ENCODE assay signal across 8 mouse cellular contexts in the genomic region with DNA sequence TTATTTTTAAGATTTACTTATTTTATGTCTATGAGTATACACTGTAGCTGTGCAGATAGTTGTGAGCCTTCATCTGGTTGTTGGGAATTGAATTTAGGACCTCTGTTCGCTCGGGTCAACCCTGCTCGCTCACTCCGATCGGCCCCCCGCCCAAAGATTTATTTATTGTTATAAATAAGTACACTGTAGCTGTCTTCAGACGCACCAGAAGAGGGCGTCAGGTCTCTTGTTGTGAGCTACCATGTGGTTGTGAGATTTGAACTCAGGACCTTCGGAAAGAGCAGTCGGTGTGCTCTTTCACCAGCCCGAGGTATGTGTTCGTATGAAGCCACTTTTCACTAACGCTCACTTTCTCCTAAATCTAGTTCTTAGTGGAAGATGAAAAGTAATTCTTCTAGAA. TPM values are rescaled to one million over a fixed set of nuclear protein-coding genes. Genes with fewer than 3 reads are reported as not detected.
DNase-seq lines count a peak whose midpoint lies in the region; ATAC-seq and TF ChIP-seq lines count a peak whose summit lies in the region.

No protein-coding gene starts in this region.

- TF ChIP-seq CTCF in ES-Bruce4 (IDR thresholded peaks at IDR 0.05; ENCODE audit: low read depth, low read length): no peak
- TF ChIP-seq CTCF in intestine, postnatal 0 days (IDR thresholded peaks at IDR 0.05; ENCODE audit: low read depth): peak; percentile 44; the same call in 1 of the 2 replicates

- intact Hi-C loops in gastrocnemius, postnatal 14 days (cut with DNase I; ENCODE audit: low total_unique reads): no loop called here

- H3K4me2 ChIP-seq in embryonic facial prominence, embryonic 13.5 days: peak overlapping the region; percentile 76
- H3K4me2 ChIP-seq in intestine, postnatal 0 days (replicated peaks; ENCODE audit: low read depth): peak overlapping the region; percentile 70

- no peaks in the 10 kb centered on the region for H3K9me3 ChIP-seq in ES-Bruce4 (replicated peaks; ENCODE audit: control insufficient read depth, insufficient read depth, low read length, poor library complexity, severe bottlenecking)
- no peaks in the 10 kb centered on the region for H3K9me3 ChIP-seq in embryonic facial prominence, embryonic 13.5 days
- no peaks in the 10 kb centered on the region for H3K9me3 ChIP-seq in intestine, postnatal 0 days (ENCODE audit: control insufficient read depth)

- no peak for TF ChIP-seq POLR2A in ES-Bruce4 (IDR thresholded peaks at IDR 0.05; ENCODE audit: insufficient read depth, low read length)

- DNase-seq in gastrocnemius, postnatal 10 days: peak; percentile 12
- no peak for DNase-seq in gastrocnemius, postnatal 14 days
- DNase-seq in urinary bladder, postnatal 14 days (ENCODE audit: low spot score): no peak
- no peak for DNase-seq in frontal cortex, adult 2 months (ENCODE audit: extremely low spot score in 1 of 2, low spot score in 1 of 2)

- peaks cover 51% of the 10 kb centered on the region for H3K79me2 ChIP-seq in macrophage (ENCODE audit: inconsistent target)

- H3K27me3 ChIP-seq in ES-Bruce4 (ENCODE audit: control insufficient read depth, insufficient read depth, low read length, poor library complexity, severe bottlenecking): no peaks in the 10 kb centered on the region
- no peaks in the 10 kb centered on the region for H3K27me3 ChIP-seq in embryonic facial prominence, embryonic 13.5 days
- no peaks in the 10 kb centered on the region for H3K27me3 ChIP-seq in intestine, postnatal 0 days (replicated peaks; ENCODE audit: control insufficient read depth, insufficient read depth, low read length)

- TF ChIP-seq EP300 in ES-Bruce4 (IDR thresholded peaks at IDR 0.05; ENCODE audit: insufficient read depth, low read depth, low read length): no peak

- H3K27ac ChIP-seq in ES-Bruce4 (ENCODE audit: insufficient read depth, low read length) (no peak overlapping the region), macrophage (peak overlapping the region; percentile 46)
- no peak overlapping the region for H3K27ac ChIP-seq in embryonic facial prominence, embryonic 13.5 days
- H3K27ac ChIP-seq in intestine, postnatal 0 days (ENCODE audit: low read depth, low read length): no peak overlapping the region; the same call in 1 of the 2 replicates

- no peak for ATAC-seq in embryonic facial prominence, embryonic 13.5 days (ENCODE audit: insufficient number of reproducible peaks, insufficient read depth, low FRiP score, low TSS enrichment, low read depth)
- ATAC-seq in intestine, postnatal 0 days: no peak

- no peaks in the 10 kb centered on the region for H3K4me1 ChIP-seq in ES-Bruce4 (ENCODE audit: control insufficient read depth, insufficient read depth, low read length)
- H3K4me1 ChIP-seq in embryonic facial prominence, embryonic 13.5 days: peaks cover 22% of the 10 kb centered on the region
- no peaks in the 10 kb centered on the region for H3K4me1 ChIP-seq in intestine, postnatal 0 days (replicated peaks; ENCODE audit: control insufficient read depth, insufficient read depth, low read length)

- 45% methylated on average over 13 of the region's 13 CpGs for WGBS in embryonic facial prominence, embryonic 13.5 days
- 39% methylated on average over 13 of the region's 13 CpGs for WGBS in intestine, postnatal 0 days
- 29% methylated on average over 13 of the region's 13 CpGs for WGBS in macrophage (ENCODE audit: missing documents)

- H3K9ac ChIP-seq in ES-Bruce4 (ENCODE audit: low read depth, poor library complexity, severe bottlenecking): peak overlapping the region; percentile 87
- H3K9ac ChIP-seq in embryonic facial prominence, embryonic 13.5 days: peak overlapping the region; percentile 97
- H3K9ac ChIP-seq in intestine, postnatal 0 days (ENCODE audit: low read depth, low read length): peak overlapping the region; percentile 89; the same call in 1 of the 2 replicates

- H3K4me3 ChIP-seq in ES-Bruce4 (ENCODE audit: low read depth, low read length) (peak overlapping the region; percentile 60), macrophage (ENCODE audit: inconsistent target) (peak overlapping the region; percentile 72)
- H3K4me3 ChIP-seq in embryonic facial prominence, embryonic 13.5 days: peak overlapping the region; percentile 98
- H3K4me3 ChIP-seq in intestine, postnatal 0 days (ENCODE audit: low read depth, low read length): peak overlapping the region; percentile 91

- H3K36me3 ChIP-seq in ES-Bruce4 (ENCODE audit: control insufficient read depth, insufficient read depth, low read length, poor library complexity, severe bottlenecking) (peaks cover 15% of the 10 kb centered on the region), macrophage (ENCODE audit: inconsistent target) (peaks cover 30% of the 10 kb centered on the region)
- peaks cover 34% of the 10 kb centered on the region for H3K36me3 ChIP-seq in embryonic facial prominence, embryonic 13.5 days
- H3K36me3 ChIP-seq in intestine, postnatal 0 days (ENCODE audit: control insufficient read depth, insufficient read depth): peaks cover 10% of the 10 kb centered on the region

RNA-seq across cellular contexts. Expression of a gene that starts 0.8 kb away (rescaled TPM):
- total RNA-seq in gastrocnemius, postnatal 10 days (2021): 10 to 100 TPM; 23.4 to 28.1 TPM
- 10 to 100 TPM; 20.9 to 21.2 TPM for total RNA-seq in gastrocnemius, postnatal 14 days (2021)
- 52.3 and 58.4 TPM in 2 replicates for polyA plus RNA-seq in ES-Bruce4 (2011; ENCODE audit: insufficient read depth, insufficient read length, low read depth, missing spikeins)
- polyA plus RNA-seq in embryonic facial prominence, embryonic 13.5 days (2015; fragmentation: Nextera tagmentation; extraction: Ambion mirVana): 29.4 and 30.0 TPM in 2 replicates
- polyA plus RNA-seq in intestine, postnatal 0 days (2015; fragmentation: Nextera tagmentation; extraction: Ambion mirVana): 8.7 and 9.5 TPM in 2 replicates
- 100 to 1,000 TPM in 2 of 26 experiments, 10 to 100 TPM in 24; 10.9 to 103 (median 65.8) TPM for total RNA-seq in macrophage (2018; cell fraction: chromatin; rRNA removed)
- total RNA-seq in macrophage (2018; cell fraction: cytosol; rRNA removed): 10 to 100 TPM; 28.5 to 85.5 (median 49.6) TPM
- 100 to 1,000 TPM in 2 of 26 experiments, 10 to 100 TPM in 24; 22.2 to 116 (median 68.2) TPM for total RNA-seq in macrophage (2018; cell fraction: nucleus; rRNA removed)
- 22.8 to 37.6 TPM (median 32.0 TPM) in 3 replicates for polyA plus RNA-seq in macrophage (2018)
- 16.2 and 20.4 TPM in 2 replicates for polyA plus RNA-seq in frontal cortex, adult 2 months (2012; rRNA removed)

RNA-seq across cellular contexts. Expression of a gene that starts 38.1 kb away (rescaled TPM):
- total RNA-seq in gastrocnemius, postnatal 10 days (2021): 10 to 100 TPM; 22.6 to 26.7 TPM
- 10 to 100 TPM; 20.5 to 23.7 TPM for total RNA-seq in gastrocnemius, postnatal 14 days (2021)
- polyA plus RNA-seq in ES-Bruce4 (2011; ENCODE audit: insufficient read depth, insufficient read length, low read depth, missing spikeins) (63.4 and 66.7 TPM in 2 replicates), macrophage (2018) (13.1 to 37.7 TPM (median 18.8 TPM) in 3 replicates)
- polyA plus RNA-seq in embryonic facial prominence, embryonic 13.5 days (2015; fragmentation: Nextera tagmentation; extraction: Ambion mirVana): 65.6 and 67.2 TPM in 2 replicates
- polyA plus RNA-seq in intestine, postnatal 0 days (2015; fragmentation: Nextera tagmentation; extraction: Ambion mirVana): 25.5 and 26.4 TPM in 2 replicates
- 10 to 100 TPM in 22 of 26 experiments, 1 to 10 TPM in 4; 4.7 to 39.2 (median 20.7) TPM for total RNA-seq in macrophage (2018; cell fraction: chromatin; rRNA removed)
- 10 to 100 TPM; 15.7 to 28.5 (median 22.6) TPM for total RNA-seq in macrophage (2018; cell fraction: cytosol; rRNA removed)
- total RNA-seq in macrophage (2018; cell fraction: nucleus; rRNA removed): 10 to 100 TPM in 25 of 26 experiments, 1 to 10 TPM in 1; 9.4 to 38.0 (median 17.8) TPM
- 48.7 and 51.8 TPM in 2 replicates for polyA plus RNA-seq in frontal cortex, adult 2 months (2012; rRNA removed)

RNA-seq across cellular contexts. Expression of a gene that starts 54.3 kb away (rescaled TPM):
- total RNA-seq in gastrocnemius, postnatal 10 days (2021): 10 to 100 TPM; 25.9 to 26.6 TPM
- 10 to 100 TPM; 28.5 to 37.3 TPM for total RNA-seq in gastrocnemius, postnatal 14 days (2021)
- polyA plus RNA-seq in ES-Bruce4 (2011; ENCODE audit: insufficient read depth, insufficient read length, low read depth, missing spikeins) (10.5 and 14.5 TPM in 2 replicates), macrophage (2018) (1.5 to 1.8 TPM (median 1.5 TPM) in 3 replicates)
- polyA plus RNA-seq in embryonic facial prominence, embryonic 13.5 days (2015; fragmentation: Nextera tagmentation; extraction: Ambion mirVana): 8.1 and 11.0 TPM in 2 replicates
- polyA plus RNA-seq in intestine, postnatal 0 days (2015; fragmentation: Nextera tagmentation; extraction: Ambion mirVana): 5.8 and 6.3 TPM in 2 replicates
- total RNA-seq in macrophage (2018; cell fraction: chromatin; rRNA removed): 1 to 10 TPM in 5 of 26 experiments, under 1 TPM in 1, not detected in 20; 0.58 to 3.5 (median 1.8) TPM
- 1 to 10 TPM in 18 of 26 experiments, under 1 TPM in 8; 0.59 to 2.1 (median 1.2) TPM for total RNA-seq in macrophage (2018; cell fraction: cytosol; rRNA removed)
- total RNA-seq in macrophage (2018; cell fraction: nucleus; rRNA removed): 1 to 10 TPM in 5 of 26 experiments, under 1 TPM in 6, not detected in 15; 0.59 to 5.6 (median 0.83) TPM
- polyA plus RNA-seq in frontal cortex, adult 2 months (2012; rRNA removed): 5.6 and 8.3 TPM in 2 replicates

RNA-seq across cellular contexts. Expression of a gene that starts 54.5 kb away (rescaled TPM):
- total RNA-seq in gastrocnemius, postnatal 10 days (2021): 1 to 10 TPM; 6.0 to 6.1 TPM
- total RNA-seq in gastrocnemius, postnatal 14 days (2021): 1 to 10 TPM; 2.5 TPM
- 80.9 and 81.8 TPM in 2 replicates for polyA plus RNA-seq in ES-Bruce4 (2011; ENCODE audit: insufficient read depth, insufficient read length, low read depth, missing spikeins)
- 32.6 and 35.5 TPM in 2 replicates for polyA plus RNA-seq in embryonic facial prominence, embryonic 13.5 days (2015; fragmentation: Nextera tagmentation; extraction: Ambion mirVana)
- 4.7 and 5.1 TPM in 2 replicates for polyA plus RNA-seq in intestine, postnatal 0 days (2015; fragmentation: Nextera tagmentation; extraction: Ambion mirVana)
- total RNA-seq in macrophage (2018; cell fraction: chromatin; rRNA removed): 10 to 100 TPM in 6 of 26 experiments, 1 to 10 TPM in 19, under 1 TPM in 1; 0.59 to 19.8 (median 6.4) TPM
- total RNA-seq in macrophage (2018; cell fraction: cytosol; rRNA removed): 1 to 10 TPM; 1.1 to 3.2 (median 1.9) TPM
- total RNA-seq in macrophage (2018; cell fraction: nucleus; rRNA removed): 10 to 100 TPM in 2 of 26 experiments, 1 to 10 TPM in 24; 1.2 to 37.0 (median 2.7) TPM
- 0.57 to 14.9 TPM (median 4.5 TPM) in 3 replicates for polyA plus RNA-seq in macrophage (2018)
- polyA plus RNA-seq in frontal cortex, adult 2 months (2012; rRNA removed): 1.6 and 1.7 TPM in 2 replicates

RNA-seq across cellular contexts. Expression of a gene that starts 55.1 kb away (rescaled TPM):
- 10 to 100 TPM; 38.7 to 39.5 TPM for total RNA-seq in gastrocnemius, postnatal 10 days (2021)
- total RNA-seq in gastrocnemius, postnatal 14 days (2021): 10 to 100 TPM; 32.2 to 34.4 TPM
- polyA plus RNA-seq in ES-Bruce4 (2011; ENCODE audit: insufficient read depth, insufficient read length, low read depth, missing spikeins) (22.7 and 27.7 TPM in 2 replicates), macrophage (2018) (22.1 to 29.2 TPM (median 23.3 TPM) in 3 replicates)
- polyA plus RNA-seq in embryonic facial prominence, embryonic 13.5 days (2015; fragmentation: Nextera tagmentation; extraction: Ambion mirVana): 25.3 and 25.4 TPM in 2 replicates
- polyA plus RNA-seq in intestine, postnatal 0 days (2015; fragmentation: Nextera tagmentation; extraction: Ambion mirVana): 8.1 and 9.1 TPM in 2 replicates
- total RNA-seq in macrophage (2018; cell fraction: chromatin; rRNA removed): 100 to 1,000 TPM in 13 of 26 experiments, 10 to 100 TPM in 13; 23.3 to 209 (median 102) TPM
- 10 to 100 TPM; 26.8 to 71.0 (median 38.8) TPM for total RNA-seq in macrophage (2018; cell fraction: cytosol; rRNA removed)
- 100 to 1,000 TPM in 3 of 26 experiments, 10 to 100 TPM in 23; 28.6 to 139 (median 72.1) TPM for total RNA-seq in macrophage (2018; cell fraction: nucleus; rRNA removed)
- polyA plus RNA-seq in frontal cortex, adult 2 months (2012; rRNA removed): 17.9 and 20.8 TPM in 2 replicates
